Mouse (Mus musculus): ENCODE measurements at regions not wholly inside any gene's neighbourhood (a gene's known extent, or its start where the extent isn't known, plus 50 kb on each side); places are given as distances from the start of the nearest gene placed in this dataset.
A peak's percentile ranks its signal among the peaks of the same experiment; 100 is the strongest.

GRCm38 (mm10) chr1:77275297-77275696 is 239.6 kb downstream of the Epha4 start:
- H3K36me3 ChIP-seq (ENCODE audit: control insufficient read depth, insufficient read depth, low read length, poor library complexity, severe bottlenecking) = no peaks in the 10 kb centered on the region
- DNase-seq (ENCODE audit: low read depth, low spot score) = no peak

DNA sequence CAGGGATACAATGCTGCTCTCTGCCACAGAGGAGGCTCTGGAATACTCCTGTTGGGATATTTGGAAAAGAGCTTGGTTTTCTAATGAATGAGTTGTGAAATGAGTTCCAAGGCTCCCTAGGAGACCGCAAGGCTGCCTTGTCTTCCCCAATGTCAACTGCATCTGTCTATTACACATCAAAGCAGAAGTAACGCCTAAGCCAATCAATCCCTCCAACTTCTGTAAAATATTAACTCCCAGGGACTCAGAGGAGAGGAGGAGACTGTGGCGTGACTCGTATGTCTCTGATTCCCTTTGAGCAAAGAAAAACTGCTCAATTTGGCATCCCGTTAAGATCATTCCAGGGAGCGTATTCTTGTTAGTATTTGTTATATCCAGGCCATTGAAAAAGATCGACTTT is 235.3 kb downstream of the Epha4 start:
- no peaks in the 10 kb centered on the region for H3K36me3 ChIP-seq (ENCODE audit: control insufficient read depth, insufficient read depth, low read length, poor library complexity, severe bottlenecking)
- DNase-seq (ENCODE audit: low read depth, low spot score) = no peak
- H3K27me3 ChIP-seq (ENCODE audit: control insufficient read depth, insufficient read depth, low read length, poor library complexity, severe bottlenecking) = no peaks in the 10 kb centered on the region

More at GRCm38 (mm10) chr1:77275297-77275696, 239.6 kb downstream of the Epha4 start:
- H3K27me3 ChIP-seq (ENCODE audit: control insufficient read depth, insufficient read depth, low read length, poor library complexity, severe bottlenecking) = no peaks in the 10 kb centered on the region

- Histone ChIP-seq H3K36me3 (ENCODE audit: control insufficient read depth, insufficient read depth, low read length, poor library complexity, severe bottlenecking) (no peaks in the 10 kb centered on the region), H3K27me3 (ENCODE audit: control insufficient read depth, insufficient read depth, low read length, poor library complexity, severe bottlenecking) (no peaks in the 10 kb centered on the region)
- DNase-seq (ENCODE audit: low read depth, low spot score) = peak; percentile 1
Measured at GRCm38 (mm10) chr1:77280373-77281038, 234.4 kb downstream of the Epha4 start.

DNA sequence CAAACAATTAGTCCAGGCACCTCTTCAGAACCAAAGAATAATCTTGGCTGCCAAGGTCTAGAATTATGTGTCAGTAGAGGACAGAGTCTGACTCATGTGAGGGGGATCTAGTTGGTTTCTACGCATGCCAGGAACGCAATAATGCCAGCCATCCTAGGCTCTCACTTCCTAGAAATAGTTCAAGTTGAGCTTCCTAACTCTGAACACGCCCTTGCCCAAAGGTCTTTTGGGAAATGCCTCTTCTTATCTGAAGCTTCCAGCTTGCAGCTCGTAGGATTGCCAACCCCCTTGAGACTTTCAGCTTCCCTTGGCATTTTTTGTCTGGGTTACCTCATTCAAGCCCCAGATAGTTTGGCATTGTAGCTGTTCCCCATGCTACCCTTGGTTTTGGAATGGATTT is 233.1 kb downstream of the Epha4 start:
- H3K27me3 ChIP-seq (ENCODE audit: control insufficient read depth, insufficient read depth, low read length, poor library complexity, severe bottlenecking) = no peaks in the 10 kb centered on the region
- DNase-seq (ENCODE audit: low read depth, low spot score) = no peak
- no peaks in the 10 kb centered on the region for H3K36me3 ChIP-seq (ENCODE audit: control insufficient read depth, insufficient read depth, low read length, poor library complexity, severe bottlenecking)

DNA sequence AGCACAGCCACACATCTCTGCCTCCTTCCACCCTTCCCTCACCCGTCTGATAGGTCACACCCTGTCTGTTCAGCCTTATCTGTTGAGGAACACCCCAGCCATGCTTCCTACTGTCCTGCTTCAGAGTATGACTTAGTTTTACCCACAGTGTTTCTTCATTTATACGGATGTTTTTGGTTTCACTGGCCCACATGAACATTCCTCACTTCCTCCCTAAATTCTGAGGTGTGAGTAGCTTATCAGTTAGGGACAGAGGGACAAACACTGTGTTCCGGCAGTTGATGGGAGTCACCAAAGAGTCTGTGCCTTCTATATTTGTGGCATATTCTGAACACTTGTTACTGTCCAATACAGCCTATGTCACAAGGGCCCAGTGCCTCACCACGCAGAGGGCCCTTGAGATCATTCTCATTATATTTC is 216.2 kb downstream of the Epha4 start:
- H3K36me3 ChIP-seq (ENCODE audit: control insufficient read depth, insufficient read depth, low read length, poor library complexity, severe bottlenecking) = no peaks in the 10 kb centered on the region
- H3K27me3 ChIP-seq (ENCODE audit: control insufficient read depth, insufficient read depth, low read length, poor library complexity, severe bottlenecking) = no peaks in the 10 kb centered on the region
- DNase-seq (ENCODE audit: low read depth, low spot score) = no peak

GRCm38 (mm10) chr1:77300806-77301205 is 214.1 kb downstream of the Epha4 start:
- no peak for DNase-seq (ENCODE audit: low read depth, low spot score)
- no peaks in the 10 kb centered on the region for H3K27me3 ChIP-seq (ENCODE audit: control insufficient read depth, insufficient read depth, low read length, poor library complexity, severe bottlenecking)
- no peaks in the 10 kb centered on the region for H3K36me3 ChIP-seq (ENCODE audit: control insufficient read depth, insufficient read depth, low read length, poor library complexity, severe bottlenecking)

- Histone ChIP-seq H3K36me3 (ENCODE audit: control insufficient read depth, insufficient read depth, low read length, poor library complexity, severe bottlenecking) (no peaks in the 10 kb centered on the region), H3K27me3 (ENCODE audit: control insufficient read depth, insufficient read depth, low read length, poor library complexity, severe bottlenecking) (no peaks in the 10 kb centered on the region)
- DNase-seq (ENCODE audit: low read depth, low spot score) = no peak
Measured at GRCm38 (mm10) chr1:77304770-77305169, 210.1 kb downstream of the Epha4 start.

- no peaks in the 10 kb centered on the region for H3K36me3 ChIP-seq (ENCODE audit: control insufficient read depth, insufficient read depth, low read length, poor library complexity, severe bottlenecking)
- no peaks in the 10 kb centered on the region for H3K27me3 ChIP-seq (ENCODE audit: control insufficient read depth, insufficient read depth, low read length, poor library complexity, severe bottlenecking)
- no peak for DNase-seq (ENCODE audit: low read depth, low spot score)
Measured at GRCm38 (mm10) chr1:77307745-77308144, 207.1 kb downstream of the Epha4 start.

DNA sequence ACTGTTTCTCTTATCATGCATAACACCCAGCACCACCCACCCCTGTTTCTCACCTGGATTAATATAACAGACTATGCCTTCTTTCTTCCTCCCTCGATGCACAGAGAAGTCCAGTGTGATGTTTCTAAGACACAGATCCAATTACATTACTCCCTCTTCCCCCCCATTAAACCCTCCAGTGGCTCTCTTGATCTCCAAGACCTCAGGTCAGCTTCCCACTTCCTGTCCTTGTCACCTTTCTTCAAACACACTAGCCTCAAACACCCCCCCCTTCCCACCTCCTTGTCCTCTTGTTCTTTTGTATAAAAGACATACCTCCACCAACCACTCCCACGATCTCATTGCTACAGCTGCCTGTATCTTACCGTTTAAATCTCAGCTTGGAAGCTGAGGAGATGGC is 201.8 kb downstream of the Epha4 start:
- H3K27me3 ChIP-seq (ENCODE audit: control insufficient read depth, insufficient read depth, low read length, poor library complexity, severe bottlenecking) = no peaks in the 10 kb centered on the region
- no peaks in the 10 kb centered on the region for H3K36me3 ChIP-seq (ENCODE audit: control insufficient read depth, insufficient read depth, low read length, poor library complexity, severe bottlenecking)
- DNase-seq (ENCODE audit: low read depth, low spot score) = no peak

DNA sequence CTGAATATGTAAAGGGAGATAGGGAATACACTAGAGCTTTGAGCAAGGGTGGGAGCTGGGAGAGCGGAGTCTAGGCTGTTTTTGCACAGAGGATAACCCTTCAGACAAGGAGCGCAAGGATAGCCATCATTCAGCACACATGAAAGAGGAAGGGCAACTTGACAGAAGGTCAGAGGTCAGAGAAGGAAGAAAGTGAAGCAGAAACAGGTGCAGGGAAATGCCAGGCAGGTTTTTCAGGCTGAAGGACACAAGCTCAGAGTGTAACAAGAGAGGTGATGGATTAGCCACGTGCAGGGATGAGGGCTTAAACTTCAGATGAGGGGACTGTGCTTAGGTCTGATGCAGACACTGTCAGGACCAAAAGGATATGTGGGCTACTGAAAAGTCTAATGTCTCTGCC is 199.5 kb downstream of the Epha4 start:
- DNase-seq (ENCODE audit: low read depth, low spot score) = no peak
- Histone ChIP-seq H3K27me3 (ENCODE audit: control insufficient read depth, insufficient read depth, low read length, poor library complexity, severe bottlenecking) (no peaks in the 10 kb centered on the region), H3K36me3 (ENCODE audit: control insufficient read depth, insufficient read depth, low read length, poor library complexity, severe bottlenecking) (no peaks in the 10 kb centered on the region)

DNA sequence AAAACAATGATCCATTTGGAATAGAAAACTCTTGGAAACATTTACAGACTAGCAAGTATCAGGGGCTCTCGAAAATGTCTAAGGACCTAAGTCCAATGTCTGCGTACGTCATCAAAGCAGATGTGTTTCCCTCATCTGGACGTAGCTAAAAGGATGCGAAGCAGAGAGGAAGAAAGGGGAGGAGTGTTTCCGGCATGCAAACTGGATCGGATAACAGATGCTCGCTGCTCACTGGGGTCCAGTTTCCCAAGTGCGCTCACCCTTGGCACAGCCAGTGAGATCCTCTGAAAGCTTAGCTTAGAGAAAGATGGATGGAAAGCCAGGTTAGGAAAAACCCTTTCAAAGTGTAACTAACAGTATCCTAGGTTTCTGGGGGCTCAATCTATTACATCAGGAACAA is 198.7 kb downstream of the Epha4 start:
- no peaks in the 10 kb centered on the region for H3K36me3 ChIP-seq (ENCODE audit: control insufficient read depth, insufficient read depth, low read length, poor library complexity, severe bottlenecking)
- no peaks in the 10 kb centered on the region for H3K27me3 ChIP-seq (ENCODE audit: control insufficient read depth, insufficient read depth, low read length, poor library complexity, severe bottlenecking)
- no peak for DNase-seq (ENCODE audit: low read depth, low spot score)

All from splenic B cell, adult 2 months (primary cell).